Mouse (Mus musculus) kidney, embryonic 16.5 days (tissue): Measurements from ENCODE around the gene Cdh20. TPM values are rescaled to one million over a fixed set of nuclear protein-coding genes. Genes with fewer than 3 reads are reported as not detected.

Source experiments
- ATAC-seq: fragments of 200-750 bp; cut with Nextera tagmentation; 2 replicates; pipeline ENCODE4 v1.8.0; 2017; ENCODE audit warnings: moderate TSS enrichment; ENCODE audit not compliant: low FRiP score, low TSS enrichment
- H3K27ac ChIP-seq: fragments of 300-500 bp; sonication (generic); 2 replicates; pipeline ENCODE4 v1.5.1; 2014; ENCODE audit warnings: low read length
- H3K27me3 ChIP-seq: fragments of 300-500 bp; sonication (generic); 2 replicates; pipeline ENCODE4 v1.6.1; 2014; ENCODE audit warnings: low read length, control low read depth, mixed read lengths; ENCODE audit not compliant: insufficient read depth
- H3K36me3 ChIP-seq: fragments of 300-500 bp; sonication (generic); 2 replicates; pipeline ENCODE4 v1.6.1; 2014; ENCODE audit warnings: low read length, control low read depth, mixed read lengths; ENCODE audit not compliant: insufficient read depth
- H3K4me1 ChIP-seq: fragments of 300-500 bp; sonication (generic); 2 replicates; pipeline ENCODE4 v1.6.1; 2014; ENCODE audit warnings: low read length, control low read depth, mixed read lengths; ENCODE audit not compliant: insufficient read depth
- H3K4me2 ChIP-seq: fragments of 300-500 bp; sonication (generic); replicated peaks from 2 replicates; pipeline ENCODE4 v1.6.1; 2014; ENCODE audit warnings: low read depth, low read length
- H3K4me3 ChIP-seq: fragments of 300-500 bp; sonication (generic); 2 replicates; pipeline ENCODE4 v1.5.1; 2014; ENCODE audit warnings: mild to moderate bottlenecking, low read length
- H3K9ac ChIP-seq: fragments of 300-500 bp; sonication (generic); replicated peaks from 2 replicates; pipeline ENCODE4 v1.6.1; 2014; ENCODE audit warnings: low read length
- H3K9me3 ChIP-seq: fragments of 300-500 bp; sonication (generic); 2 replicates; pipeline ENCODE4 v1.6.1; 2016; ENCODE audit warnings: low read length, control low read depth
- WGBS: fragments of 180-500 bp; shearing (Covaris S2); extraction: QIAGEN DNeasy Blood & Tissue Kit; methylation state at CpG from one replicate; pipeline ENCODE4 v1.1.7; 2014; 5-methylcytosine and 5-hydroxymethylcytosine counted together
- polyA plus RNA-seq: library from polyadenylated mRNA; unstranded; fragments of >200 nt; fragmentation: Nextera tagmentation; extraction: Ambion mirVana; gene quantifications from 2 replicates; pipeline ENCODE4 v1.2.1, GENCODE M21; 2015

Gene Cdh20
- polyA plus RNA-seq, 1 experiment from 2014 or later: 0.12 TPM

DNA sequence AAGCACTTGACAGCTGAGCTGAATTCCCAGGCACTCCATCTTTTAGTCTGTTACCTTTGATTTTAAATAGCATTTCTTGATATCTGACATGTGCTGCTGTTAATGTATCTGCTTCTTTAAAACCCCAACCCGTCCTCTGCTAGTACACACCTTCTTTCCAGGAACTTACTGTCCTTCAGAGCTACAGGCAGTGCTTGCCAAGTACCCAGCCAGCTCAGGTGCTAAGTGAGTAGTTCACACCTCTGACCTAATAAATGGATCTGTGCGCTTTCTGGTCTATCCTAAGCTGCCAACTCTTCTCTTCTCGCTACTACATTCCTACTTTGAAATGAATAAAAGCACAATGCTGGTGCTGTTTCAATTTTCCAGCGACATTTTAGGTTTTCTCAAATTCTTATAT is 28.8 kb downstream of the Cdh20 start:
- H3K4me2 ChIP-seq: no peak overlapping the region
- no peak overlapping the region for H3K27ac ChIP-seq
- H3K9ac ChIP-seq: no peak overlapping the region
- 37% methylated on average over 4 of the region's 4 CpGs for WGBS
- no peaks in the 10 kb centered on the region for H3K36me3 ChIP-seq
- H3K4me3 ChIP-seq: no peak overlapping the region
- no peaks in the 10 kb centered on the region for H3K9me3 ChIP-seq
- ATAC-seq: no peak
- no peaks in the 10 kb centered on the region for H3K27me3 ChIP-seq
- H3K4me1 ChIP-seq: no peaks in the 10 kb centered on the region

DNA sequence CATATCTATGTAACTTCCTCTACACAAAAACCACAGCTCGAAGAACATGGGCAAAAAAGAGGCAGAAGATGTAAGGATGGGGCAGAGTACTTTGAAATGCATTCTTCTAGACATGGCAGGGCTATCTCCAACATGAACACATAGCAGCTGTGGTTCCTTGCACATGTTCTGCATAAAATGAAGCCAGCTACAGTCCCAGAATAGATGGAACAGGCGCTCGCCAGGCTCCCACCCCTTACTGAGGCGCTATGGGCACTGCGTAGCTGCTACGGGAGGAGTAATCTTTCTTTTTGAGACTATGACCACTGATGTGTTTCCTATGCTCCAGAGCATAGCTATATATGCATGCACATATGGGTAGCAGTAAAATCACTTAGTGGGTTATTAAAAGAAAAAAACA is 36.4 kb downstream of the Cdh20 start:
- no peak overlapping the region for H3K9ac ChIP-seq
- H3K4me3 ChIP-seq: no peak overlapping the region
- H3K4me1 ChIP-seq: no peaks in the 10 kb centered on the region
- no peaks in the 10 kb centered on the region for H3K9me3 ChIP-seq
- H3K27ac ChIP-seq: no peak overlapping the region
- no peaks in the 10 kb centered on the region for H3K36me3 ChIP-seq
- no peak for ATAC-seq
- H3K4me2 ChIP-seq: no peak overlapping the region
- 90% methylated on average over 6 of the region's 6 CpGs for WGBS
- no peaks in the 10 kb centered on the region for H3K27me3 ChIP-seq

DNA sequence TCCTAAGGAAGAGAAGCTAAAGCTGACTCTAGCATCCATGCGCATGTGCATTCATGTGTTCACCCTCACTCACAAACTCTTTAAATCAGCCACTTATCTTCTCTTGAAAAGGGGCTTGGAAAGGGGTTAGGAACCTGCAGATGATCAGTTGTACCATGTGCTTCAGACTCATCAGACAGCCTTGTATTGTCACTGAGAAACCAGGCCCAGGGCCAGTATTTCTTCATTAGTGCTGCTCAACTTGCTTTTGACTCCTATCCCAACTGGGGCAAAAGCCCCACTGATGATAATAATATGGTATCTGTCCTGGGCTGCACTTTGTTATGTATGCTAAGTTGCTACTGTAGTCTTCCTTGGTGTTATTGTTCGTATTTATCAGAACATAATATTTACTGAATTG is 38.9 kb downstream of the Cdh20 start:
- Histone ChIP-seq H3K4me3 (no peak overlapping the region), H3K27me3 (no peaks in the 10 kb centered on the region), H3K9me3 (no peaks in the 10 kb centered on the region), H3K36me3 (no peaks in the 10 kb centered on the region), H3K4me1 (no peaks in the 10 kb centered on the region), H3K9ac (no peak overlapping the region), H3K4me2 (no peak overlapping the region), H3K27ac (no peak overlapping the region)
- 85% methylated on average over 2 of the region's 2 CpGs for WGBS
- ATAC-seq: no peak

DNA sequence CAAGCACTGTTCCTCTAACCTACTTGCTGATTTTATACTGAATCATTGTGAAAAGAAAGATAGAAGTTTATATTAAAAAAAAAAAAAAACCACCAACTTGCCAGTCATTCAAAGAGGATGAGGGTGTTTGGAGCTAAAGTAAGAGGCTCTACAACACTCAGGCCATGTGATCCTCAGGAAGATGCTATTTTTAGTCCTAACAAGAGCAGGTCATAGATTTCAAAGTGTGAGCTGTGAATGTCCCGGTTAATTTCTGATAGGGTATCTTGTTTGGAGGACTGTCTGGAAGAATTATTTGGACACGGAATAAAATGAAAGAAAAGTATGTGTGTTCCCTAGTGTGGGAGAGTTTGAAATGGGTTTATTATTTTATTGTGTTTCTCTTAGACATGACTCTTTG is 49.2 kb downstream of the Cdh20 start:
- Histone ChIP-seq H3K27me3 (no peaks in the 10 kb centered on the region), H3K9me3 (no peaks in the 10 kb centered on the region), H3K36me3 (no peaks in the 10 kb centered on the region), H3K4me1 (no peaks in the 10 kb centered on the region), H3K4me3 (no peak overlapping the region), H3K4me2 (no peak overlapping the region), H3K27ac (no peak overlapping the region), H3K9ac (no peak overlapping the region)
- ATAC-seq: no peak
- WGBS: 77% methylated on average over 2 of the region's 2 CpGs

DNA sequence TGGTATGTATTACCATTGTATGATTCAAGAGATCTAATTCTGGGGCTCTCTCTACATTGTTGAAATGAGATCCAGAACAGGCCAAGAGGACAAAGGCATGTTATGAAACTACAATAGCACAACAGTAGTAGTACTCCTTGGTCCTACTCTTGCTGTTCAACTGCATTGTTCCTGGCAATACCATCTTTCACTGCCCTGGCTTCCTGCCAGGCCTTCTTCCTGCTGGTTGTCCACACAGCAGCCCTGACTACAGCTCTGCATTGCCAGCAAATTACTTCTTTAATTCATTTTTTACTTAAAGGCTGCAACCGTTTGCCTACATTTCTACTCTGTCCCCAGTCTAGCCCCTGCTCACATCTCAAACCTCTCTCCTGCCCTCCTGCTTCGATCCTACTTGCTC is 59.8 kb downstream of the Cdh20 start:
- Histone ChIP-seq H3K27ac (no peak overlapping the region), H3K9ac (no peak overlapping the region), H3K4me2 (no peak overlapping the region), H3K9me3 (no peaks in the 10 kb centered on the region), H3K4me3 (no peak overlapping the region), H3K4me1 (no peaks in the 10 kb centered on the region), H3K27me3 (no peaks in the 10 kb centered on the region), H3K36me3 (no peaks in the 10 kb centered on the region)
- 73% methylated on average over 2 of the region's 2 CpGs for WGBS
- no peak for ATAC-seq

DNA sequence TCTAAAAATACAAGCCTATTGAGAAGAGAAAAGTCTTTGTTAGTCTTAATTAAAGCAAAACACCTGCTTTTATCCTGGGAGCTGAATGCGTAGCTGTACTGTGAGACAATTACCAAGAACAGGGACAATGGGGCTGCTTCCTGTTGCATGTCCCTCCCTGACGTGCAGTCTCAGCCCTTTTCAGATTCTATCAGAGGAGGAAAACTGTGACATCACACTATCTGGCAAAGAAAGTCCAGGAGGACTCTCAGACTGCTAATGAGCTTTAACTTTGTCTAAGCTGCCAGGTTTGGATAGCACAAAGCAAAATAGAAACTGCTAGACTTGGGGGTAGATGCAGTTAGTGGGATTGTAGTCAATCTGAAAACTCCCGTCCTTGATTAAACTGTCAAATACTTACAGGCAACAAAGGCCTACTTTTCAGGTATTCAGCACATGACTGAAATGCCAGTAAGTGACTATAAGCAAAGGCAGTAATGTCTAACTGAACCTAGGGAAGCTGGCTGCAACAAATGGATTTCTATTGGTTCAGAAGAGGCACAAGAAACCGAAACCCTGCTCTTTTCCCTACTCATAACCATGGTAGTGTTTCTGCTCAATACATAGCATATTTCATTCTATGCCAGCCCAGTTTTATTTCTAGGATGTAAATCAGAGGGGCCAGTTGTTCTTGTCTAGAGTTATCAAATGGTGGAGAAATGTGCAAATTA is 70.0 kb downstream of the Cdh20 start:
- no peak for ATAC-seq
- Histone ChIP-seq H3K27ac (no peak overlapping the region), H3K4me3 (no peak overlapping the region), H3K4me2 (no peak overlapping the region), H3K4me1 (no peaks in the 10 kb centered on the region), H3K36me3 (no peaks in the 10 kb centered on the region), H3K9ac (no peak overlapping the region), H3K27me3 (no peaks in the 10 kb centered on the region), H3K9me3 (no peaks in the 10 kb centered on the region)
- WGBS: 69% methylated on average over 4 of the region's 4 CpGs

DNA sequence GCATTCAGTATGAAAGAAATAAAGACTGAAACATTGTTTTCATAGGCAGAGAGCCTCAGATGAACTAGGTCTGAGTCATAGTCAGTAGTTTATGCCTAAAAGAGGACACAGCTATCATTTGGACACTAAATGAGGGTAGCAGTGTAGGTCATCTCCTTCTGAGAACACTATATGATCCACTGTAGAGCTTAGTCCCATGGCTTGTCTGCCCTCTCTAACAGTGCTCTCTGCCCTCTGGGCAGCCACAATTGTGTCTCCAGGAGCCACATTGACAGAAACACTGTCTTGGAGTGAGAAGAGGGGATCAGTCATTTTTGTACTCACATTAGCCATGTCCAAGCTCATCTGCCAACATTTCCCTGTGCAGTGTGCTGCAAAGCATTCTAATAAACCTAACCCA is 70.7 kb downstream of the Cdh20 start:
- Histone ChIP-seq H3K4me3 (no peak overlapping the region), H3K27ac (no peak overlapping the region), H3K36me3 (no peaks in the 10 kb centered on the region), H3K9ac (no peak overlapping the region), H3K4me2 (no peak overlapping the region), H3K9me3 (no peaks in the 10 kb centered on the region), H3K27me3 (no peaks in the 10 kb centered on the region), H3K4me1 (no peaks in the 10 kb centered on the region)
- ATAC-seq: no peak

DNA sequence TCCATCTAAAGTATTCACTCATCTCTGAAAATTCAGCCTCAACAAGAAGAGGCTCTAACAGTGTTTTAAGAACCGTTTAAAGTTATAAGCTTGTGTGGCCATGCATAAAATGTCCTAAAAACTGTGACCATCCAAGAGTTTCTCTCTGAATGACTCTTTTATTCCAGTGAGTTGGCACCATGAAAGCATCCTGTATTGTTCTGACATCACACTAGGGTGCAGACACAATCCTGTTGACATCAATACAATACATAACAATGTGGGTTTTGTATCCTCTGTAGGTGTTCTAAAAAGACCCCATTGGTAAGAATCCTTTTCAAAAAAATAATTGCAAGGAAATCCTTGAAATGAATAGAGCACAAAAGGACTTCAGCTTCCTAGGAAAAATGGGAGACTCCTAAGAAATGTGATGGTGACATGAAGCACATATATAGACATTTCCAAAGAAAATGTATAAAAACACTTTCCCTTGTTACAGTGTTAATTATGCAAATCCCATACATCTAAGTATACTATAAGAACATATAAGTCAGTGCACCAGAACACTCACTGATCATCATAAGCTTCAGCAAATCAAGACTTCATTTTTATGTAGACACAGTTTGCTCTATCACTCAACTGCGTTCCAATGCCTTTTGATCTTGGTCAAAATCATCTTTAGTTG is 80.1 kb downstream of the Cdh20 start:
- Histone ChIP-seq H3K27me3 (no peaks in the 10 kb centered on the region), H3K27ac (no peak overlapping the region), H3K9me3 (no peaks in the 10 kb centered on the region), H3K4me2 (no peak overlapping the region), H3K4me1 (no peaks in the 10 kb centered on the region), H3K9ac (no peak overlapping the region), H3K4me3 (no peak overlapping the region), H3K36me3 (no peaks in the 10 kb centered on the region)
- 63% methylated on average over 2 of the region's 2 CpGs for WGBS
- ATAC-seq: no peak

DNA sequence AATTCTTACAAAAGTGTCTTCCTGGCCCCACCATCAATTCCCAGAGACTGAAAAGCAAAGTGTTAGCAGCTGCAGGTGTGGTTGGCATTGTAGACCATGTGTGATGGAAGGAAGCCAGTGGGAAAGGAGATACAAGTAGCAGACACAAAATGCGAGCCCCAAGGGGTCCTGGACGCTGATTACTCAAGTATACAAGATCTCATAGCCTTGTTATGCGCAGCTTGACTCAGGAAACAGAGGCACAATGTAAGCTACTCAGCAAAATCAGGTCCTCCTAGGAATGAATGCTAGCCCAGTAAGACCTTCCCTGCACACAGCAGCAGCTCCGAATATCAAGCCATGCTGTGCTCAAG is 80.6 kb downstream of the Cdh20 start:
- WGBS: 85% methylated on average over 4 of the region's 4 CpGs
- Histone ChIP-seq H3K36me3 (no peaks in the 10 kb centered on the region), H3K27me3 (no peaks in the 10 kb centered on the region), H3K27ac (no peak overlapping the region), H3K4me2 (no peak overlapping the region), H3K4me1 (no peaks in the 10 kb centered on the region), H3K9ac (no peak overlapping the region), H3K9me3 (no peaks in the 10 kb centered on the region), H3K4me3 (no peak overlapping the region)
- no peak for ATAC-seq

DNA sequence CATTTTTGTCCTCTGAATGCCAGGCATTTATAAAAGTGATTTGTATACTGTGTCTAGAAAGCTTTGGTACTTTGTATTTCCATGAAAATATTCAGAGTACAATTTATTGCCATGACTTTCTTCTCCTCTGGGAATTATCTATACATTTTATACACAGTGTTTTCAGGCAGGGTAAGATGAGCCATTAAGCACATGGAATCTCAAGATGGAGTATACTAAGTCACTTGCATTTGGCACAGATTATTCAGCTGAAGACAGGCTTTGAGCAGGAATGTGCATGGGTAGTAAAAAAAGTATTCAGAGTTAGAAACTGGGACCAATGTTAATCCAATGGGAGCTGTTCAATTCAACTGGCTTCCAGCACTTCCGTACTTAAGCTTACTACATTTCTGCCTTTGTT is 109.1 kb downstream of the Cdh20 start:
- Histone ChIP-seq H3K9ac (no peak overlapping the region), H3K9me3 (no peaks in the 10 kb centered on the region), H3K27ac (no peak overlapping the region), H3K4me3 (no peak overlapping the region), H3K4me2 (no peak overlapping the region), H3K27me3 (no peaks in the 10 kb centered on the region), H3K4me1 (no peaks in the 10 kb centered on the region), H3K36me3 (no peaks in the 10 kb centered on the region)
- no peak for ATAC-seq
- 69% methylated on average over 1 of the region's 1 CpGs for WGBS
